Mouse (Mus musculus): Measurements from ENCODE around the gene Npffr2. TPM values are rescaled to one million over a fixed set of nuclear protein-coding genes. Genes with fewer than 3 reads are reported as not detected.

The Npffr2 gene
- polyA plus RNA-seq, 1 experiment from 2014 or later = 0.20 TPM

DNA sequence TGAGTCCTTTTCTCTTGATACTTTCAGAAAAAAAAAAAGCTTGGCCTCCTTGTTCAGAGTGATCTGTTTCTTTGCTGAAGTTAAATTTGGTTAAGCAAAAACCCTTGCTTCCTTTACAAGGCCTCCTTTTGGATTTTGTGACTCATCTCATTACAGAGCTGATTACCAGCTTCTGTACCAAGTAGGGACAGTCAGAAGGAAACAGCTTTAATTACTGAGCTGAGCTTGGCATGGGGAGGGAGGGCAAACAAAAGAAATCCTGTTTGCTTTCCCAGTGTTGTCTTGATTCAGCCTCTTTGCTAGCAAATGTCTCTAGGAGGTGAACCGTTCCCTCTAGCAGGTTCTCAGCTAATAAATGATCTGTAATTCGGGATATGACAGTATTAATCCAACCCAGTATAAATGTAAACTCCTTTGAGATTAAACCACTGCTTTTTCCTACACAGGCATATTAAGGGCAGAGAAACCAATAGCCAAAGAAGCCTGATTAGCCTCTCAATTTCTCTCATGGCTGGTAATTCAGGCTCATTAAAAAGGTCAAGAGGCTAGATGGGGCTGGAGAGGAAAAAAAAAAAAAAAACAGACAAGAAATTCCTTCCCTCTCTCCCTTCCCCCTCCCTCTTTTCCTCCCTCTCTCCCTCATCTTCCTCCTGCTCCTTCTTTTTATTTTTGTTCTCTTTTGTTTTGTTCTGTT lies 84.2 kb downstream of the Npffr2 start:
- H3K9me3 ChIP-seq (ENCODE audit: control insufficient read depth, low read length) = no peaks in the 10 kb centered on the region
- no peak overlapping the region for H3K4me3 ChIP-seq (ENCODE audit: low read depth, low read length)
- no peak for ATAC-seq (ENCODE audit: low read depth)
- H3K36me3 ChIP-seq (ENCODE audit: control insufficient read depth, insufficient read depth, low read length) = no peaks in the 10 kb centered on the region
- H3K9ac ChIP-seq (replicated peaks; ENCODE audit: low read depth, low read length) = no peak overlapping the region
- no peak overlapping the region for H3K4me2 ChIP-seq (ENCODE audit: low read depth, low read length)
- 56% methylated on average over 2 of the region's 2 CpGs for WGBS
- H3K4me1 ChIP-seq (ENCODE audit: control insufficient read depth, insufficient read depth, low read length) = no peaks in the 10 kb centered on the region
- no peaks in the 10 kb centered on the region for H3K27me3 ChIP-seq (ENCODE audit: control insufficient read depth, insufficient read depth, low read length)
- no peak overlapping the region for H3K27ac ChIP-seq (ENCODE audit: low read depth, low read length)

GRCm38 (mm10) chr5:89612262-89612661 lies 85.0 kb downstream of the Npffr2 start:
- Histone ChIP-seq H3K4me1 (ENCODE audit: control insufficient read depth, insufficient read depth, low read length) (no peaks in the 10 kb centered on the region), H3K36me3 (ENCODE audit: control insufficient read depth, insufficient read depth, low read length) (no peaks in the 10 kb centered on the region), H3K27ac (ENCODE audit: low read depth, low read length) (no peak overlapping the region), H3K27me3 (ENCODE audit: control insufficient read depth, insufficient read depth, low read length) (no peaks in the 10 kb centered on the region), H3K9ac (replicated peaks; ENCODE audit: low read depth, low read length) (no peak overlapping the region), H3K4me2 (ENCODE audit: low read depth, low read length) (no peak overlapping the region), H3K4me3 (ENCODE audit: low read depth, low read length) (no peak overlapping the region), H3K9me3 (ENCODE audit: control insufficient read depth, low read length) (no peaks in the 10 kb centered on the region)
- ATAC-seq (ENCODE audit: low read depth) = no peak
- WGBS = 64% methylated on average over 6 of the region's 6 CpGs

GRCm38 (mm10) chr5:89631599-89631998 lies 104.4 kb downstream of the Npffr2 start:
- no peaks in the 10 kb centered on the region for H3K4me1 ChIP-seq (ENCODE audit: control insufficient read depth, insufficient read depth, low read length)
- ATAC-seq (ENCODE audit: low read depth) = no peak
- H3K27ac ChIP-seq (ENCODE audit: low read depth, low read length) = no peak overlapping the region
- 88% methylated on average over 1 of the region's 1 CpGs for WGBS
- H3K9ac ChIP-seq (replicated peaks; ENCODE audit: low read depth, low read length) = no peak overlapping the region
- no peaks in the 10 kb centered on the region for H3K9me3 ChIP-seq (ENCODE audit: control insufficient read depth, low read length)
- H3K36me3 ChIP-seq (ENCODE audit: control insufficient read depth, insufficient read depth, low read length) = no peaks in the 10 kb centered on the region
- H3K27me3 ChIP-seq (ENCODE audit: control insufficient read depth, insufficient read depth, low read length) = no peaks in the 10 kb centered on the region
- no peak overlapping the region for H3K4me3 ChIP-seq (ENCODE audit: low read depth, low read length)
- H3K4me2 ChIP-seq (ENCODE audit: low read depth, low read length) = no peak overlapping the region

Other genes starting within 250 kb of the Npffr2 start
- gene Gc, start 69.5 kb upstream of the Npffr2 start, polyA plus RNA-seq (2014; fragmentation: Nextera tagmentation; extraction: Ambion mirVana) = 0.19 TPM in 1 of 2 replicates, not detected in the other